Mouse (Mus musculus): ENCODE results near the gene Cobll1. TPM values are rescaled to one million over a fixed set of nuclear protein-coding genes. Genes with fewer than 3 reads are reported as not detected.

The Cobll1 gene
- polyA plus RNA-seq, 1 experiment from 2014 or later: 19.9 TPM

GRCm38 (mm10) chr2:65101388-65101787 is 137.8 kb downstream of the Cobll1 start:
- Histone ChIP-seq H3K36me3 (no peaks in the 10 kb centered on the region; the same call in 1 of the 2 replicates), H3K4me2 (replicated peaks) (no peak overlapping the region), H3K27me3 (replicated peaks) (no peaks in the 10 kb centered on the region), H3K4me1 (replicated peaks) (no peaks in the 10 kb centered on the region), H3K9ac (no peak overlapping the region), H3K9me3 (no peaks in the 10 kb centered on the region), H3K27ac (no peak overlapping the region), H3K4me3 (replicated peaks) (no peak overlapping the region)
- 91% methylated on average over 2 of the region's 2 CpGs for WGBS
- no peak for ATAC-seq

- 93% methylated on average over 1 of the region's 1 CpGs for WGBS
- no peak overlapping the region for H3K4me3 ChIP-seq (replicated peaks)
- H3K36me3 ChIP-seq: no peaks in the 10 kb centered on the region; the same call in 1 of the 2 replicates
- H3K27ac ChIP-seq: no peak overlapping the region
- no peaks in the 10 kb centered on the region for H3K4me1 ChIP-seq (replicated peaks)
- no peaks in the 10 kb centered on the region for H3K27me3 ChIP-seq (replicated peaks)
- no peak for ATAC-seq
- H3K9ac ChIP-seq: no peak overlapping the region
- H3K9me3 ChIP-seq: no peaks in the 10 kb centered on the region
- H3K4me2 ChIP-seq (replicated peaks): no peak overlapping the region
Observed at GRCm38 (mm10) chr2:65100001-65100400, 139.2 kb downstream of the Cobll1 start.

- no peak for ATAC-seq
- no peak overlapping the region for H3K27ac ChIP-seq
Observed at GRCm38 (mm10) chr2:65095571-65095970, 143.6 kb downstream of the Cobll1 start.

GRCm38 (mm10) chr2:65093990-65094389 is 145.2 kb downstream of the Cobll1 start:
- Histone ChIP-seq H3K4me3 (replicated peaks) (no peak overlapping the region), H3K4me2 (replicated peaks) (no peak overlapping the region), H3K27me3 (replicated peaks) (no peaks in the 10 kb centered on the region), H3K9me3 (no peaks in the 10 kb centered on the region), H3K9ac (no peak overlapping the region), H3K4me1 (replicated peaks) (no peaks in the 10 kb centered on the region), H3K36me3 (no peaks in the 10 kb centered on the region), H3K27ac (no peak overlapping the region)
- ATAC-seq: no peak
- WGBS: 80% methylated on average over 2 of the region's 2 CpGs

More at GRCm38 (mm10) chr2:65095571-65095970, 143.6 kb downstream of the Cobll1 start:
- no peak overlapping the region for H3K4me2 ChIP-seq (replicated peaks)
- H3K36me3 ChIP-seq: no peaks in the 10 kb centered on the region; the same call in 1 of the 2 replicates
- WGBS: 57% methylated on average over 6 of the region's 6 CpGs
- no peaks in the 10 kb centered on the region for H3K27me3 ChIP-seq (replicated peaks)
- H3K9ac ChIP-seq: no peak overlapping the region
- H3K9me3 ChIP-seq: no peaks in the 10 kb centered on the region
- H3K4me3 ChIP-seq (replicated peaks): no peak overlapping the region
- H3K4me1 ChIP-seq (replicated peaks): no peaks in the 10 kb centered on the region

- no peak for ATAC-seq
- H3K9ac ChIP-seq: no peak overlapping the region
- H3K36me3 ChIP-seq: no peaks in the 10 kb centered on the region
- H3K4me2 ChIP-seq (replicated peaks): no peak overlapping the region
- no peak overlapping the region for H3K27ac ChIP-seq
- no peaks in the 10 kb centered on the region for H3K9me3 ChIP-seq
- 78% methylated on average over 2 of the region's 2 CpGs for WGBS
- H3K4me1 ChIP-seq (replicated peaks): no peaks in the 10 kb centered on the region
- H3K4me3 ChIP-seq (replicated peaks): no peak overlapping the region
- H3K27me3 ChIP-seq (replicated peaks): no peaks in the 10 kb centered on the region
Observed at GRCm38 (mm10) chr2:65090986-65091385, 148.2 kb downstream of the Cobll1 start.

GRCm38 (mm10) chr2:65087197-65087596 is 152.0 kb downstream of the Cobll1 start:
- no peaks in the 10 kb centered on the region for H3K27me3 ChIP-seq (replicated peaks)
- H3K4me1 ChIP-seq (replicated peaks): no peaks in the 10 kb centered on the region
- no peak for ATAC-seq
- H3K4me2 ChIP-seq (replicated peaks): no peak overlapping the region
- H3K27ac ChIP-seq: no peak overlapping the region
- H3K9me3 ChIP-seq: no peaks in the 10 kb centered on the region
- 74% methylated on average over 3 of the region's 3 CpGs for WGBS
- no peak overlapping the region for H3K9ac ChIP-seq
- H3K4me3 ChIP-seq (replicated peaks): no peak overlapping the region
- no peaks in the 10 kb centered on the region for H3K36me3 ChIP-seq

GRCm38 (mm10) chr2:65083411-65083810 is 155.8 kb downstream of the Cobll1 start:
- Histone ChIP-seq H3K4me1 (replicated peaks) (no peaks in the 10 kb centered on the region), H3K27me3 (replicated peaks) (no peaks in the 10 kb centered on the region), H3K27ac (no peak overlapping the region), H3K9ac (no peak overlapping the region), H3K4me2 (replicated peaks) (no peak overlapping the region), H3K9me3 (no peaks in the 10 kb centered on the region), H3K4me3 (replicated peaks) (no peak overlapping the region), H3K36me3 (no peaks in the 10 kb centered on the region)
- no peak for ATAC-seq

GRCm38 (mm10) chr2:65077544-65077943 is 161.7 kb downstream of the Cobll1 start:
- H3K9me3 ChIP-seq: no peaks in the 10 kb centered on the region
- ATAC-seq: no peak
- no peaks in the 10 kb centered on the region for H3K27me3 ChIP-seq (replicated peaks)
- H3K36me3 ChIP-seq: no peaks in the 10 kb centered on the region
- no peak overlapping the region for H3K4me3 ChIP-seq (replicated peaks)
- no peak overlapping the region for H3K9ac ChIP-seq
- no peak overlapping the region for H3K27ac ChIP-seq
- H3K4me1 ChIP-seq (replicated peaks): no peaks in the 10 kb centered on the region
- no peak overlapping the region for H3K4me2 ChIP-seq (replicated peaks)
- 67% methylated on average over 3 of the region's 3 CpGs for WGBS

- H3K27me3 ChIP-seq (replicated peaks): no peaks in the 10 kb centered on the region
- WGBS: 91% methylated on average over 5 of the region's 5 CpGs
- no peak for ATAC-seq
- no peak overlapping the region for H3K4me2 ChIP-seq (replicated peaks)
- no peaks in the 10 kb centered on the region for H3K4me1 ChIP-seq (replicated peaks)
- H3K36me3 ChIP-seq: no peaks in the 10 kb centered on the region
- no peak overlapping the region for H3K9ac ChIP-seq
- H3K4me3 ChIP-seq (replicated peaks): no peak overlapping the region
- H3K27ac ChIP-seq: no peak overlapping the region
- H3K9me3 ChIP-seq: no peaks in the 10 kb centered on the region
Observed at GRCm38 (mm10) chr2:65075840-65076239, 163.4 kb downstream of the Cobll1 start.

GRCm38 (mm10) chr2:65075431-65075830 is 163.8 kb downstream of the Cobll1 start:
- Histone ChIP-seq H3K36me3 (no peaks in the 10 kb centered on the region), H3K4me2 (replicated peaks) (no peak overlapping the region), H3K4me1 (replicated peaks) (no peaks in the 10 kb centered on the region), H3K4me3 (replicated peaks) (no peak overlapping the region), H3K27ac (no peak overlapping the region), H3K9me3 (no peaks in the 10 kb centered on the region), H3K27me3 (replicated peaks) (no peaks in the 10 kb centered on the region), H3K9ac (no peak overlapping the region)
- ATAC-seq: no peak
- WGBS: 81% methylated on average over 4 of the region's 4 CpGs

- Histone ChIP-seq H3K27me3 (replicated peaks) (no peaks in the 10 kb centered on the region), H3K4me3 (replicated peaks) (no peak overlapping the region), H3K4me1 (replicated peaks) (no peaks in the 10 kb centered on the region), H3K9ac (no peak overlapping the region), H3K36me3 (no peaks in the 10 kb centered on the region), H3K27ac (no peak overlapping the region), H3K4me2 (replicated peaks) (no peak overlapping the region), H3K9me3 (no peaks in the 10 kb centered on the region)
- 75% methylated on average over 3 of the region's 3 CpGs for WGBS
- no peak for ATAC-seq
Observed at GRCm38 (mm10) chr2:65072205-65072604, 167.0 kb downstream of the Cobll1 start.

GRCm38 (mm10) chr2:65053764-65054163 is 185.4 kb downstream of the Cobll1 start:
- Histone ChIP-seq H3K4me3 (replicated peaks) (no peak overlapping the region), H3K27ac (no peak overlapping the region), H3K4me2 (replicated peaks) (no peak overlapping the region), H3K4me1 (replicated peaks) (no peaks in the 10 kb centered on the region), H3K9me3 (no peaks in the 10 kb centered on the region), H3K9ac (no peak overlapping the region), H3K27me3 (replicated peaks) (no peaks in the 10 kb centered on the region), H3K36me3 (no peaks in the 10 kb centered on the region)
- ATAC-seq: no peak
- 89% methylated on average over 2 of the region's 2 CpGs for WGBS

GRCm38 (mm10) chr2:65052191-65053012 is 186.8 kb downstream of the Cobll1 start:
- H3K9ac ChIP-seq: no peak overlapping the region
- ATAC-seq: no peak
- H3K4me1 ChIP-seq (replicated peaks): no peaks in the 10 kb centered on the region
- H3K4me3 ChIP-seq (replicated peaks): no peak overlapping the region
- H3K4me2 ChIP-seq (replicated peaks): no peak overlapping the region
- H3K9me3 ChIP-seq: no peaks in the 10 kb centered on the region
- WGBS: 93% methylated on average over 6 of the region's 6 CpGs
- no peaks in the 10 kb centered on the region for H3K27me3 ChIP-seq (replicated peaks)
- no peak overlapping the region for H3K27ac ChIP-seq
- no peaks in the 10 kb centered on the region for H3K36me3 ChIP-seq
